Mouse (Mus musculus): Measurements from ENCODE around the gene Dus1l. TPM values are rescaled to one million over a fixed set of nuclear protein-coding genes. Genes with fewer than 3 reads are reported as not detected.
"Not testable (repeated sequence)": the region's sequence is repeated elsewhere in the genome, so short reads cannot be mapped to it uniquely, and the experiment has no call there.

The Dus1l gene
- polyA plus RNA-seq, 1 experiment from 2014 or later = 61.4 TPM

- 80% methylated on average over 3 of the region's 3 CpGs for WGBS
- no peak for ATAC-seq (ENCODE audit: insufficient number of reproducible peaks, low FRiP score, low TSS enrichment, low read depth)
- no peak overlapping the region for H3K4me3 ChIP-seq (replicated peaks)
These were observed 23.5 kb downstream of the Dus1l start for GRCm38 (mm10) chr11:120772749-120773148.

GRCm38 (mm10) chr11:120768206-120768605 is 28.0 kb downstream of the Dus1l start:
- ATAC-seq (ENCODE audit: insufficient number of reproducible peaks, low FRiP score, low TSS enrichment, low read depth) = no peak
- WGBS = 67% methylated on average over 1 of the region's 1 CpGs
- Histone ChIP-seq H3K4me3 (replicated peaks) (no peak overlapping the region), H3K27ac (replicated peaks) (no peak overlapping the region), H3K9ac (no peak overlapping the region), H3K4me1 (no peaks in the 10 kb centered on the region), H3K9me3 (replicated peaks) (no peaks in the 10 kb centered on the region), H3K27me3 (no peaks in the 10 kb centered on the region), H3K36me3 (no peaks in the 10 kb centered on the region), H3K4me2 (replicated peaks) (no peak overlapping the region)

More at GRCm38 (mm10) chr11:120772749-120773148, 23.5 kb downstream of the Dus1l start:
- no peak overlapping the region for H3K4me2 ChIP-seq (replicated peaks)
- H3K36me3 ChIP-seq = no peaks in the 10 kb centered on the region
- H3K27ac ChIP-seq (replicated peaks) = no peak overlapping the region
- H3K9ac ChIP-seq = no peak overlapping the region
- H3K9me3 ChIP-seq (replicated peaks) = no peaks in the 10 kb centered on the region
- no peaks in the 10 kb centered on the region for H3K27me3 ChIP-seq
- peaks cover 9% of the 10 kb centered on the region for H3K4me1 ChIP-seq

- WGBS = 65% methylated on average over 3 of the region's 7 CpGs
- not testable (repeated sequence) for ATAC-seq (ENCODE audit: insufficient number of reproducible peaks, low FRiP score, low TSS enrichment, low read depth); H3K27me3 ChIP-seq
These were observed 29.2 kb downstream of the Dus1l start for GRCm38 (mm10) chr11:120767023-120767422.

GRCm38 (mm10) chr11:120763121-120763999 is 32.8 kb downstream of the Dus1l start:
- not testable (repeated sequence) for H3K36me3 ChIP-seq; H3K27ac ChIP-seq (replicated peaks); H3K9me3 ChIP-seq (replicated peaks); H3K4me3 ChIP-seq (replicated peaks); H3K4me1 ChIP-seq; H3K27me3 ChIP-seq; H3K9ac ChIP-seq
- WGBS = 2% methylated on average over 10 of the region's 23 CpGs
- ATAC-seq (ENCODE audit: insufficient number of reproducible peaks, low FRiP score, low TSS enrichment, low read depth) = peak; percentile 52
- peak overlapping the region; percentile 8; the same call in 1 of the 2 replicates for H3K4me2 ChIP-seq (replicated peaks)

More at GRCm38 (mm10) chr11:120767023-120767422, 29.2 kb downstream of the Dus1l start:
- not testable (repeated sequence) for H3K4me1 ChIP-seq; H3K4me3 ChIP-seq (replicated peaks); H3K27ac ChIP-seq (replicated peaks); H3K36me3 ChIP-seq; H3K9me3 ChIP-seq (replicated peaks); H3K9ac ChIP-seq; H3K4me2 ChIP-seq (replicated peaks)

- not testable (repeated sequence) for ATAC-seq (ENCODE audit: insufficient number of reproducible peaks, low FRiP score, low TSS enrichment, low read depth); H3K4me1 ChIP-seq; H3K4me3 ChIP-seq (replicated peaks); H3K9me3 ChIP-seq (replicated peaks); H3K36me3 ChIP-seq; H3K27me3 ChIP-seq; H3K9ac ChIP-seq
- 11% methylated on average over 14 of the region's 14 CpGs for WGBS
- H3K27ac ChIP-seq (replicated peaks) = 0 out of 2 replicates have a peak within 1 kb of the TSS, but pooled peaks have one; percentile 22
- H3K4me2 ChIP-seq (replicated peaks) = peak within 1 kb of the TSS; percentile 8; the same call in 1 of the 2 replicates
These were observed 33.5 kb downstream of the Dus1l start, which contains the start of gene Hmga1b for GRCm38 (mm10) chr11:120762672-120763041. TSS of gene Hmga1b (plus strand) at chr11:120762794.

- H3K9me3 ChIP-seq (replicated peaks) = peaks cover 5% of the 10 kb centered on the region; the same call in 1 of the 2 replicates
- H3K27ac ChIP-seq (replicated peaks) = no peak overlapping the region
- 0 out of 2 replicates have a peak, but pooled peaks cover 3% of the 10 kb centered on the region for H3K27me3 ChIP-seq
- H3K36me3 ChIP-seq = no peaks in the 10 kb centered on the region
- H3K4me2 ChIP-seq (replicated peaks) = 0 out of 2 replicates have a peak overlapping the region, but pooled peaks have one; percentile 8
- H3K9ac ChIP-seq = no peak overlapping the region
- 67% methylated on average over 14 of the region's 14 CpGs for WGBS
- H3K4me1 ChIP-seq = peaks cover 6% of the 10 kb centered on the region
- no peak for ATAC-seq (ENCODE audit: insufficient number of reproducible peaks, low FRiP score, low TSS enrichment, low read depth)
- no peak overlapping the region for H3K4me3 ChIP-seq (replicated peaks)
These were observed 34.2 kb downstream of the Dus1l start for GRCm38 (mm10) chr11:120761811-120762671.

- WGBS = 75% methylated on average over 9 of the region's 9 CpGs
These were observed 36.0 kb downstream of the Dus1l start for GRCm38 (mm10) chr11:120760236-120760635.

GRCm38 (mm10) chr11:120751606-120752005 is 44.6 kb downstream of the Dus1l start:
- no peaks in the 10 kb centered on the region for H3K27me3 ChIP-seq
- no peaks in the 10 kb centered on the region for H3K9me3 ChIP-seq (replicated peaks)
- ATAC-seq (ENCODE audit: insufficient number of reproducible peaks, low FRiP score, low TSS enrichment, low read depth) = no peak
- WGBS = 58% methylated on average over 4 of the region's 4 CpGs
- H3K27ac ChIP-seq (replicated peaks) = no peak overlapping the region
- no peak overlapping the region for H3K9ac ChIP-seq
- H3K4me1 ChIP-seq = no peaks in the 10 kb centered on the region
- no peaks in the 10 kb centered on the region for H3K36me3 ChIP-seq
- no peak overlapping the region for H3K4me3 ChIP-seq (replicated peaks)
- no peak overlapping the region for H3K4me2 ChIP-seq (replicated peaks)

More at GRCm38 (mm10) chr11:120760236-120760635, 36.0 kb downstream of the Dus1l start:
- H3K4me2 ChIP-seq (replicated peaks) = no peak overlapping the region
- no peak overlapping the region for H3K4me3 ChIP-seq (replicated peaks)
- 0 out of 2 replicates have a peak, but pooled peaks cover 3% of the 10 kb centered on the region for H3K27me3 ChIP-seq
- H3K4me1 ChIP-seq = peaks cover 6% of the 10 kb centered on the region
- no peak overlapping the region for H3K9ac ChIP-seq
- H3K36me3 ChIP-seq = no peaks in the 10 kb centered on the region
- H3K9me3 ChIP-seq (replicated peaks) = peaks cover 5% of the 10 kb centered on the region; the same call in 1 of the 2 replicates
- H3K27ac ChIP-seq (replicated peaks) = no peak overlapping the region
- ATAC-seq (ENCODE audit: insufficient number of reproducible peaks, low FRiP score, low TSS enrichment, low read depth) = no peak

- Histone ChIP-seq H3K36me3 (no peaks in the 10 kb centered on the region), H3K27ac (replicated peaks) (no peak overlapping the region), H3K4me2 (replicated peaks) (no peak overlapping the region), H3K27me3 (no peaks in the 10 kb centered on the region), H3K9ac (no peak overlapping the region), H3K4me3 (replicated peaks) (no peak overlapping the region), H3K9me3 (replicated peaks) (no peaks in the 10 kb centered on the region), H3K4me1 (no peaks in the 10 kb centered on the region)
- no peak for ATAC-seq (ENCODE audit: insufficient number of reproducible peaks, low FRiP score, low TSS enrichment, low read depth)
- 65% methylated on average over 8 of the region's 8 CpGs for WGBS
These were observed 46.8 kb downstream of the Dus1l start for GRCm38 (mm10) chr11:120749430-120749829.

GRCm38 (mm10) chr11:120747974-120748373 is 48.2 kb downstream of the Dus1l start:
- no peak overlapping the region for H3K27ac ChIP-seq (replicated peaks)
- no peak overlapping the region for H3K9ac ChIP-seq
- no peaks in the 10 kb centered on the region for H3K36me3 ChIP-seq
- WGBS = 75% methylated on average over 4 of the region's 4 CpGs
- no peak for ATAC-seq (ENCODE audit: insufficient number of reproducible peaks, low FRiP score, low TSS enrichment, low read depth)
- H3K4me3 ChIP-seq (replicated peaks) = no peak overlapping the region
- H3K27me3 ChIP-seq = no peaks in the 10 kb centered on the region
- H3K4me1 ChIP-seq = no peaks in the 10 kb centered on the region
- no peaks in the 10 kb centered on the region for H3K9me3 ChIP-seq (replicated peaks)
- H3K4me2 ChIP-seq (replicated peaks) = no peak overlapping the region

- Histone ChIP-seq H3K27ac (replicated peaks) (no peak overlapping the region), H3K36me3 (no peaks in the 10 kb centered on the region), H3K4me3 (replicated peaks) (no peak overlapping the region), H3K9ac (no peak overlapping the region), H3K27me3 (no peaks in the 10 kb centered on the region), H3K9me3 (replicated peaks) (no peaks in the 10 kb centered on the region), H3K4me2 (replicated peaks) (no peak overlapping the region), H3K4me1 (no peaks in the 10 kb centered on the region)
- no peak for ATAC-seq (ENCODE audit: insufficient number of reproducible peaks, low FRiP score, low TSS enrichment, low read depth)
- 63% methylated on average over 7 of the region's 7 CpGs for WGBS
These were observed 52.0 kb downstream of the Dus1l start for GRCm38 (mm10) chr11:120744121-120744701.

Measured in embryonic facial prominence, embryonic 15.5 days (tissue).